Mouse (Mus musculus) sigmoid colon, adult 10 weeks (tissue): ENCODE results near the gene Cdh13. TPM values are rescaled to one million over a fixed set of nuclear protein-coding genes. Genes with fewer than 3 reads are reported as not detected.

Source experiments
- polyA plus RNA-seq: library from polyadenylated mRNA; stranded (reverse); fragments of 350-450 nt; fragmentation: Illumina TruSeq; extraction: RNeasy Lipid Tissue Mini Kit (QIAGEN cat#74804); gene quantifications from one replicate; pipeline ENCODE4 v1.2.3, GENCODE M21; 2014; ENCODE audit warnings: low read depth, low replicate concordance

Gene Cdh13
- polyA plus RNA-seq, result 4.1 TPM

GRCm38 (mm10) chr8:118283600-118284111 lies at the start of gene Cdh13:
Gene Cdh13 (plus strand): TSS chr8:118283733.

GRCm38 (mm10) chr8:119344190-119344856 lies 1060.8 kb downstream of the Cdh13 start, which contains the start of gene Hsbp1:
Gene Hsbp1 (plus strand): TSS chr8:119344488.

